Mouse (Mus musculus): ENCODE data around the gene Cemip. TPM values are rescaled to one million over a fixed set of nuclear protein-coding genes. Genes with fewer than 3 reads are reported as not detected.

The Cemip gene
- polyA plus RNA-seq, 1 experiment, result 0.63 TPM

DNA sequence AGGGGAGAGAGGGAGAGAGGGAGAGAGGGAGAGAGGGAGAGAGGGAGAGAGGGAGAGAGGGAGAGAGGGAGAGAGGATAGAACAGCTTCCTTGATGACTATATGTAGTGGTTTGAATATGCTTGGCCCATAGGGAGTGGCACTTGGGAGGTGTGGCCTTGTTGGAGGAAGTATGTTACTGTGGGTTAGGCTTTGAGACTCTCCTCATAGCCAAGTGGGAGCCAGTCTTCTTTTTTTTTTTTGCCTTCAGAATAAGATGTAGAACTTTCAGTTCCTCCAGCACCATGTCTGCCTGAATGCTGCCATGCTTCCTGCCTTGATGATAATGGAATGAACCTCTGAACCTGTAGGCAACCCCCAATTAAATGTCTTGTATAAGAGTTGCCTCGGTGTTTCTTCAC lies 16.3 kb upstream of the Cemip start:
- Histone ChIP-seq H3K4me1 (replicated peaks; ENCODE audit: control insufficient read depth, insufficient read depth, low read length) (no peaks in the 10 kb centered on the region), H3K27me3 (ENCODE audit: control insufficient read depth, insufficient read depth, low read length) (no peaks in the 10 kb centered on the region), H3K36me3 (ENCODE audit: control insufficient read depth, insufficient read depth, low read length) (no peaks in the 10 kb centered on the region), H3K27ac (ENCODE audit: control insufficient read depth, insufficient read depth, low read length) (no peak overlapping the region), H3K4me3 (ENCODE audit: control insufficient read depth, insufficient read depth, low read length) (no peak overlapping the region)
- no peak for DNase-seq
- TF ChIP-seq CTCF (IDR thresholded peaks at IDR 0.05; ENCODE audit: borderline replicate concordance, control insufficient read depth, extremely low read depth, insufficient read depth, low read length, poor library complexity) (no peak), POLR2A (IDR thresholded peaks at IDR 0.05; ENCODE audit: control insufficient read depth, extremely low read depth, insufficient read depth, low read length, poor library complexity) (no peak)
- WGBS, result 90% methylated on average over 1 of the region's 1 CpGs

GRCm38 (mm10) chr7:84100672-84101071 lies 14.4 kb upstream of the Cemip start:
- Histone ChIP-seq H3K27me3 (ENCODE audit: control insufficient read depth, insufficient read depth, low read length) (no peaks in the 10 kb centered on the region), H3K4me1 (replicated peaks; ENCODE audit: control insufficient read depth, insufficient read depth, low read length) (no peaks in the 10 kb centered on the region), H3K36me3 (ENCODE audit: control insufficient read depth, insufficient read depth, low read length) (no peaks in the 10 kb centered on the region), H3K27ac (ENCODE audit: control insufficient read depth, insufficient read depth, low read length) (no peak overlapping the region), H3K4me3 (ENCODE audit: control insufficient read depth, insufficient read depth, low read length) (no peak overlapping the region)
- WGBS, result 90% methylated on average over 3 of the region's 3 CpGs
- TF ChIP-seq POLR2A (IDR thresholded peaks at IDR 0.05; ENCODE audit: control insufficient read depth, extremely low read depth, insufficient read depth, low read length, poor library complexity) (no peak), CTCF (IDR thresholded peaks at IDR 0.05; ENCODE audit: borderline replicate concordance, control insufficient read depth, extremely low read depth, insufficient read depth, low read length, poor library complexity) (no peak)
- DNase-seq, result no peak

DNA sequence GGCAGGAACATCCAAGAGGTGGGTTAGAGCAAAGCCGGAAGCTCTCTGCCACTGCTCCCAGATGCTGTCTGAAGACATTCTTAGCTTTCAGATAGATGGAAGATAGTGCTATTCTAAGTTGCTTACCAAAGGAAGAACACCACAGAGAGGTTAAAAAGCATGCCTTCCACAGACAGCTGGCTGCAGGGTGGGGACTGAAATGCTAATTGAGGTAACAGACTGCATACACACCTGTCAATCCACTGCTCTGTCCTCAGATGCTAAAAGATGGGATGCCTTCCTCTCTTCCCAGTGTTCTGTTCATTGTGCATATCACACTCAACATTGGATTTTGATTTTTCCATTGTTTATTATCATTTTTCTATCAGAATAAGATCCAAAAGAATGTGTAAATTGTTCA lies 11.8 kb upstream of the Cemip start:
- no peaks in the 10 kb centered on the region for H3K4me1 ChIP-seq (replicated peaks; ENCODE audit: control insufficient read depth, insufficient read depth, low read length)
- no peak overlapping the region for H3K4me3 ChIP-seq (ENCODE audit: control insufficient read depth, insufficient read depth, low read length)
- WGBS, result 95% methylated on average over 1 of the region's 1 CpGs
- TF ChIP-seq CTCF (IDR thresholded peaks at IDR 0.05; ENCODE audit: borderline replicate concordance, control insufficient read depth, extremely low read depth, insufficient read depth, low read length, poor library complexity) (no peak), POLR2A (IDR thresholded peaks at IDR 0.05; ENCODE audit: control insufficient read depth, extremely low read depth, insufficient read depth, low read length, poor library complexity) (no peak)
- H3K27ac ChIP-seq (ENCODE audit: control insufficient read depth, insufficient read depth, low read length), result no peak overlapping the region
- no peaks in the 10 kb centered on the region for H3K36me3 ChIP-seq (ENCODE audit: control insufficient read depth, insufficient read depth, low read length)
- DNase-seq, result no peak
- H3K27me3 ChIP-seq (ENCODE audit: control insufficient read depth, insufficient read depth, low read length), result no peaks in the 10 kb centered on the region

- Histone ChIP-seq H3K4me3 (ENCODE audit: control insufficient read depth, insufficient read depth, low read length) (no peak overlapping the region), H3K36me3 (ENCODE audit: control insufficient read depth, insufficient read depth, low read length) (no peaks in the 10 kb centered on the region), H3K27ac (ENCODE audit: control insufficient read depth, insufficient read depth, low read length) (no peak overlapping the region), H3K4me1 (replicated peaks; ENCODE audit: control insufficient read depth, insufficient read depth, low read length) (no peaks in the 10 kb centered on the region), H3K27me3 (ENCODE audit: control insufficient read depth, insufficient read depth, low read length) (no peaks in the 10 kb centered on the region)
- DNase-seq, result no peak
- WGBS, result 78% methylated on average over 6 of the region's 6 CpGs
- TF ChIP-seq CTCF (IDR thresholded peaks at IDR 0.05; ENCODE audit: borderline replicate concordance, control insufficient read depth, extremely low read depth, insufficient read depth, low read length, poor library complexity), result no peak
- TF ChIP-seq POLR2A (IDR thresholded peaks at IDR 0.05; ENCODE audit: control insufficient read depth, extremely low read depth, insufficient read depth, low read length, poor library complexity), result no peak
Observed at GRCm38 (mm10) chr7:84096501-84096900, 10.2 kb upstream of the Cemip start.

DNA sequence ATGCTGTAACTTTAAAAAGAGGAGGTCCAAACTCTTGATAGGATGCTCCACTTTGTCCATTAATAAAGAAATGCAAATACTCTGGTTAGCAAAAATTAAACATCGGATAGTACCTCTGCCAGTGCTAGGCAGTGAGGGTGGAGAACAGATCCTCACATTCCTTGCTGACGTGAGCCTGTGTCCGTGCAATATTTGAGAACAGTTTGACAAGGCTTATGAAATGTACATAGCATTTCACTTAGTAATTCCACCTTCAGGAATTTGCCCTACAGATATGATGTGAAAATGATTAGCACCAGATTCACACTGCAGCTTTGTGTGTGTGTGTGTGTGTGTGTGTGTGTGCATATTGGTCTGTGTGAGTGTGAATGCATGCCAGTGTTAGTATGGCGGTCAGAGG lies 4.5 kb upstream of the Cemip start:
- no peak for DNase-seq
- Histone ChIP-seq H3K4me1 (replicated peaks; ENCODE audit: control insufficient read depth, insufficient read depth, low read length) (no peaks in the 10 kb centered on the region; the same call in 1 of the 2 replicates), H3K4me3 (ENCODE audit: control insufficient read depth, insufficient read depth, low read length) (no peak overlapping the region), H3K27me3 (ENCODE audit: control insufficient read depth, insufficient read depth, low read length) (peaks cover 4% of the 10 kb centered on the region; the same call in 1 of the 2 replicates), H3K27ac (ENCODE audit: control insufficient read depth, insufficient read depth, low read length) (no peak overlapping the region), H3K36me3 (ENCODE audit: control insufficient read depth, insufficient read depth, low read length) (no peaks in the 10 kb centered on the region)
- 91% methylated on average over 4 of the region's 4 CpGs for WGBS
- TF ChIP-seq CTCF (IDR thresholded peaks at IDR 0.05; ENCODE audit: borderline replicate concordance, control insufficient read depth, extremely low read depth, insufficient read depth, low read length, poor library complexity) (no peak), POLR2A (IDR thresholded peaks at IDR 0.05; ENCODE audit: control insufficient read depth, extremely low read depth, insufficient read depth, low read length, poor library complexity) (no peak)

GRCm38 (mm10) chr7:84089777-84090176 lies 3.5 kb upstream of the Cemip start:
- Histone ChIP-seq H3K36me3 (ENCODE audit: control insufficient read depth, insufficient read depth, low read length) (no peaks in the 10 kb centered on the region), H3K4me1 (replicated peaks; ENCODE audit: control insufficient read depth, insufficient read depth, low read length) (no peaks in the 10 kb centered on the region; the same call in 1 of the 2 replicates), H3K27me3 (ENCODE audit: control insufficient read depth, insufficient read depth, low read length) (peaks cover 9% of the 10 kb centered on the region; the same call in 1 of the 2 replicates), H3K27ac (ENCODE audit: control insufficient read depth, insufficient read depth, low read length) (no peak overlapping the region), H3K4me3 (ENCODE audit: control insufficient read depth, insufficient read depth, low read length) (no peak overlapping the region)
- 0% methylated on average over 1 of the region's 1 CpGs for WGBS
- DNase-seq, result peak; percentile 29
- TF ChIP-seq POLR2A (IDR thresholded peaks at IDR 0.05; ENCODE audit: control insufficient read depth, extremely low read depth, insufficient read depth, low read length, poor library complexity) (no peak), CTCF (IDR thresholded peaks at IDR 0.05; ENCODE audit: borderline replicate concordance, control insufficient read depth, extremely low read depth, insufficient read depth, low read length, poor library complexity) (no peak)

GRCm38 (mm10) chr7:84088971-84089370 lies 2.7 kb upstream of the Cemip start:
- TF ChIP-seq CTCF (IDR thresholded peaks at IDR 0.05; ENCODE audit: borderline replicate concordance, control insufficient read depth, extremely low read depth, insufficient read depth, low read length, poor library complexity) (peak; percentile 46; the same call in 1 of the 2 replicates), POLR2A (IDR thresholded peaks at IDR 0.05; ENCODE audit: control insufficient read depth, extremely low read depth, insufficient read depth, low read length, poor library complexity) (no peak)
- peaks cover 9% of the 10 kb centered on the region; the same call in 1 of the 2 replicates for H3K27me3 ChIP-seq (ENCODE audit: control insufficient read depth, insufficient read depth, low read length)
- H3K36me3 ChIP-seq (ENCODE audit: control insufficient read depth, insufficient read depth, low read length), result no peaks in the 10 kb centered on the region
- DNase-seq, result peak; percentile 80
- no peak overlapping the region for H3K27ac ChIP-seq (ENCODE audit: control insufficient read depth, insufficient read depth, low read length)
- H3K4me3 ChIP-seq (ENCODE audit: control insufficient read depth, insufficient read depth, low read length), result no peak overlapping the region
- 2% methylated on average over 4 of the region's 4 CpGs for WGBS
- H3K4me1 ChIP-seq (replicated peaks; ENCODE audit: control insufficient read depth, insufficient read depth, low read length), result no peaks in the 10 kb centered on the region; the same call in 1 of the 2 replicates

All from thymus, adult 2 months (tissue).